Mouse (Mus musculus): ENCODE results near the gene Ocel1.

DNA sequence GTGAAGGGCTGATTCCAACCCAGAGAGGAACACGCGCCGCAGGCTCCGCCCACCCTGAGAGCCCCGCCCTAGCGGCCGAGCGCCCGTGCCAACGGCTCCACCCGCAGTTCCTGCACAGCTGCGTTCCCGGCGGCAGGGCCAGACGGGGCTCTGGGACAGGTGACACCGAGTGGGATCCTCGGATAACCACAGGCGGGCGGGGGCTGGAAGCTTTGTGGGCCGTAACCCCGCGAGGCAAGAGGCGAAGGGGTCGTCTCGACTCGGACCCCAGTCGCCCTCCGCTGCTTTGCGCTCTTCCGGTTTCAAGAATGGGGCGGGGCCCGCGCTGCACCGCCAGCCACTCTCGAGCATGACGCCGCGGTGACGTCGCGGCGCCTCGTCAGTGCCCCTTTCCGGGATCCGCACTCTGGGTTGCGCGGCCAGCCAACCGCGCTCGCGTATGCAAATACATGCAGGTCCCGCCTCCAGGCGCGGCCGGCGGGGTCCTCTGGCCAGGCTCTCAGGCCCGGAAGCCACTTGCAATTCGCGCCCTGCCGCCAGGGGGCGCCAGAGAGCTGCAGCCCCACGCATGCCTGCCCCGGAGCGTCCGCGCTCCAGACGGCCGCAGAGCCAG is at the start of gene Ocel1:
- TF ChIP-seq CTCF (conservative IDR thresholded peaks at IDR 0.05; ENCODE audit: insufficient read depth, insufficient read length, low read depth, low read length) (peak; percentile 83), POLR2A (IDR thresholded peaks at IDR 0.05; ENCODE audit: low read depth, low read length) (peak; percentile 77)

Data from kidney, adult 2 months (tissue).